Mouse (Mus musculus) thymus, postnatal 0 days (tissue): ENCODE results near the gene Opcml. TPM values are rescaled to one million over a fixed set of nuclear protein-coding genes. Genes with fewer than 3 reads are reported as not detected.

Source experiments
- DNase-seq: peaks from one replicate; pipeline ENCODE4 v3.0.0-alpha.2; 2015; ENCODE audit warnings: low spot score
- polyA plus RNA-seq: library from polyadenylated mRNA; unstranded; fragments of >200 nt; fragmentation: Nextera tagmentation; extraction: Ambion mirVana; gene quantifications from 2 replicates; pipeline ENCODE4 v1.2.1, GENCODE M21; 2015

Opcml gene
- polyA plus RNA-seq, 1 experiment from 2014 or later: 10.8 TPM

DNA sequence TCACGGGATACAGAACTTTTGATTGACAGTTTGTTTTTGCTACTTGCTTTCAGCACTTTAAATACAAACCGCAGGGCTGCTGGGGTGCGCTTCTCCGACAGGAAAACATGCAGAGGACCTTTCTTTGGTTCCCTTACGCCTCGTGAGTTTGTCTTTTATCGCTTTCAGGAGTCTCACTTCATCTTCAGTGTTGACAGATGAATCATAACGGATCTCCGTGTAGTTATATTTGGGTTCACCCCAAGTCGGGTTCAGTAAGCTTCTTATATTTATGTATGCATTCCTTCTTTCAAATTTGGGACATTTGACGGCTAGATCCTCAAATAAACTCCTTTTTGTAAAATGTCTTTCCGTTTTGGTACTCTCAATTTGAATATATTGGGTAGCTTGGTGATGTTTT, 632.8 kb downstream of the Opcml start:
- no peak for DNase-seq

DNA sequence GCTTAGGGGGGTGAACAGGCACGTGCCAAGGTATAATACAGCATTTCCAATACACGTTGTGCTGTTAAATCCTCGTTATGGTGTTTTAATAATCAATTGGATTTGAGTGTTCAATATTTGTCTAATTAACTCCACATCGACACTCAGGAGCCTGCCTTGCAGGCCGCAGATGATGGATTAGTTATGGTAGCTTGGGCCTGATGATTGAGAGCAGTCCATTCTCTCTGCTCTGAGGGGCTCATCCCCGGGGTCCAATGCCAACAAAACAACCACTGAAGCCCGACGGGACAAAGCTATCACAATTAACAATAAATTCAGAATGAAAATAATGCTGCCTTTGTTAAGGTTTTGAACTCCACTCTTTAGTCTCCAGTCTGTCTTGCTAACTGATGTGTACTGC, 641.6 kb downstream of the Opcml start:
- DNase-seq: no peak

GRCm38 (mm10) chr9:28438752-28439151, 648.2 kb downstream of the Opcml start:
- no peak for DNase-seq

DNA sequence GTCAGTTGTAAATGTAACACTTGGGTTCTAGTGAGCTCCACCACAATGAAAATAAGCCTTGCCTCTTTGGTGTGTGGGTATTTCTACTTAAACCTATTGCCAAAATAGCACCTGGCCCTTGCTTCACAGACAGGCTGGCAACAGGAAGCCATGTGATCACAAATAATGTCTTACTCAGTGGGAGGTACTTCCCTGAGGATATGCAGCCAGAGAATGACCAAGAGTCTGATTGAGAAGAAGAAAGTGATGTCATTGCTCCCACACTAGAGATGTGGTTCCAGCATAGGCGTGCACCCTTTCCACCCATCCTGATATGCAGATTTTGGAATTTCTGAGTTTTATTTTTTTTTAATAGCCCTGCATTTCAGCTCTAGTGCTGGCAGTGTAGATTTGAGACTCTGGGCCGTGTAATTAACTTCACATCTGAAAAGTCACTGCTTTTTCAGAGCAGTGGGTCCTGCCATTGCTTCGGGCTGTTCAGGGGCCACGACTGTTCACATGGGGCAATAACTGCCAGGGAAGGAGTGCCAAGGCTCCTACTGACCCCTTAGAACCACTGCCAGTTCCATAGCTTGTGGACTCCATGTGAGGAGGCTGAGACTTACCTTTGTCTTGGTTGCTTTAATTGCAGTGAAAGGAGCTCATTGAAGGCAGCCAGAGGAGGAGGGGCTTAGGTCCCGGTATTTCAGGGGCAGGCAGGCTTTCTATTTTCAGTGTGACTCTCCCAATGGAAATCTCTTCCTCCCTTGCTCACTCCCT, 649.0 kb downstream of the Opcml start:
- no peak for DNase-seq

DNA sequence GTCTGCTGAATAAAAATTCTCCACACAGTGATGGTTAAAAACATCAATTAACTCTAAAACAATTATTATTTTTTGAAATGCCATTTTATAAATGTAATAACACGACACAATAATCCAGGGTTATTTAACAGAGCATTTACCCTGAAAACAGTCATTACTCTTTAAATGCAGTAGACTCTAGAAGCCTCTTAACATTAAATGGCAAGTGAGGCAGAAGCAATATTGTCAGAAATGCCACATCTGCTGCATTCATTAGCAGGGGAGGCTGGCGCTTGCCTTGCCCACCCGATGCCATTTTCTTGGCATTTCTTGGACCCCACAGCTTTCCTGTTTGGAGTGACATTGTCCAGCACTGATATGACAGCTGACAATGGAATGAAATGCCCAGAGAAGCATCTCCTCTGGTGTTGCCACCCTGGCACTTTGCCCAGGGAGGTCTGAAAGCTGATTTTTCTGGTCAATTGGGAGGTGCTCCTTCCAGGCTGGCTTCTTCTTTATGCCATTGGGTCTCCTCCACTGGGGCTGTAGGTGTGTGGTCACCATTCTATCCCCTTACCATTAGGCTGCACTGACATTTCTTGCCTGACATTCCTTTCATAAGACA, 649.7 kb downstream of the Opcml start:
- DNase-seq: no peak

GRCm38 (mm10) chr9:28444485-28444884, 653.9 kb downstream of the Opcml start:
- DNase-seq: no peak

GRCm38 (mm10) chr9:28444972-28445371, 654.4 kb downstream of the Opcml start:
- DNase-seq: no peak

GRCm38 (mm10) chr9:28445863-28446262, 655.3 kb downstream of the Opcml start:
- no peak for DNase-seq

DNA sequence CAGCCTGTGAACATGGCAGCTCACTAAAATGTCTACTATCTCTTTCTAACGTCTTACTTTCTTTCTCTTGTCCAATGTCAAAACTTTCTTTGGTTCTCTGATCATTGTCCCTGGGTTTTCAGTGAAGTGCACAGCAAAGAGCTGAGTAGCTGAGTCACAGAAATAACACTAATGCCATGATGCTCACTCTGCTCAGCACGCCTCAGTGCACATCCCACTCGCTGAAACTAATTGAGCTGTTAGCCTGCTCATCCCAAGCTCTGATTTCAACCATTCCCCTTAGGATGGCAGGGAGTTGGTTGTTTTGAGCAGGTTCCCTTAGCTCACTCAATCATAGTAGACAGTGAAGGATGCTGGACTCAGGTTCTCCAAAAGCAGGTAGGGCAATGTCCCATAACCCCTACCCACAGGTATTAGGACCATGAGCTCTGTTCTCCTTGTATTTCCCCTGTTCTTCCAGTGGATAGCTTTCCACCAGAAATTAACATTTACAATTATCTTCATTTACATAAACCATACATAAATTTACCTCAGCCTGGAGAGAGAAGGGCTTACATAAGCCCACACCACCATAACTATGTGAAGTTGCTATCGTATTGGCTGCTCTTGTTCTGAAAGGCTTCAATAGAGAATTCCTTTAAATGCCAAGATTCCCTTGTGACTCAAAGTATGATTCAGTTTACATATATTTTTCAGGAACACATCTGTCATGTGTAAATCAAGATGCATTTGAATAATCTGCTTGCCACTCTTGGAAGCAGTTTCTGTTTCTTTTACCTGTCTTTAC, 655.9 kb downstream of the Opcml start:
- no peak for DNase-seq

- no peak for DNase-seq
Measured at GRCm38 (mm10) chr9:28452509-28452908, 661.9 kb downstream of the Opcml start.

GRCm38 (mm10) chr9:28453062-28453461, 662.5 kb downstream of the Opcml start:
- no peak for DNase-seq

GRCm38 (mm10) chr9:28457982-28458770, 667.6 kb downstream of the Opcml start:
- DNase-seq: no peak

GRCm38 (mm10) chr9:28463622-28464021, 673.0 kb downstream of the Opcml start:
- DNase-seq: no peak

DNA sequence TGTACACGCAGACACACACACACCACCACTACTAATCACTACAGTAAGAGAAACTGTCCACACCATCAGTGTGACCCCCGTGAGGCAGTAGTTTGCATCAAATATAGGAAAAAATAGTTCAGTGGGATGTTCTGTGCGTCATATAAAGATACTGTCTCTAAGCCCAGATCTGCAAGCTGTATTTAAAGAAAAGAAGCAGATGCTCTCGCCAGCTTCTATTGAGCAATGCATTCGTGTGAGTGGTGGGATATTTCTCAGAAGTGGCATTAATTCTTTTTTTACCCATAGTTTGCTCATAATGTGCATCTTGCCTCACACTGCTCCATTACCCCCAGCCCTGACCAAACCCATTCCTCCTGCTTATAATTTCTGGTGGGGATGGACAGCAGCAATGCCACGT, 678.8 kb downstream of the Opcml start:
- no peak for DNase-seq

- no peak for DNase-seq
Measured at GRCm38 (mm10) chr9:28471501-28471900, 680.9 kb downstream of the Opcml start.

DNA sequence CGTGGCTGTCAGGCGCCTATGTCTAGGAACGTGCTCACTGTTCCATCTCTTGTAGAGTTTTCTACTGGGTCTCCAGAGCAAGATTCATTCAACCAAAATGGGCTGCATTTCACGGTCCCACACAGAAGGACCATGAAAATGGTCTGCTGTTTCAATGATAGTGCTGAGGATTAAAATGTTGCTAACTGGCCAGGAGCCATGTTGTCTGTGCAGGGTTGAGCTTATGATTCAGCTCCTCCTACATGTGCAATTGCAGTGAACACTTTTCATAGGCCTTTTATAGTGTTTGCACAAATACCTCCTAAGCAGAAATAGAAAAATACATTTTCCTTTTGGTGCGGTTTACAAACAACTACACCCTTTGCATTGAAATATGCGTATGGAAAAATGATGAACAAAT, 684.0 kb downstream of the Opcml start:
- DNase-seq: no peak

DNA sequence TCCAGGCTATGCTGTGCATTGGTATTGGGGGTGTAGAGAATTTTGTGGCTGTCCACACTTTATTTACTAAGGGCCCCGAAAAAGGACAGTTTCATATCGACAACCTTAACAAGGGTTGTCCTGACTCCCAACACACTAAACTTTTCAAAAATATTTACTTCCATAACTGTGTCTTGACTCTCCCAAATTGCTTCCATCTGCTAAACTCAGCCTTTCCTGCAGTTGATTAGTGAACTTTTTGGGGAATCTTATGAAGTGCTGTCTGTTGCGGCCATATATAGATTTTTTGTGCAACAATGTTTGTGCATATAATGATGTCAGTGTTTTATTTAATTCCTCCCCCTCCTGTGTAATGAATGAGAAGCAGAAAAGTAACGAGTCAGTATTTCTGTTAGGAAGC, 690.7 kb downstream of the Opcml start:
- no peak for DNase-seq

DNA sequence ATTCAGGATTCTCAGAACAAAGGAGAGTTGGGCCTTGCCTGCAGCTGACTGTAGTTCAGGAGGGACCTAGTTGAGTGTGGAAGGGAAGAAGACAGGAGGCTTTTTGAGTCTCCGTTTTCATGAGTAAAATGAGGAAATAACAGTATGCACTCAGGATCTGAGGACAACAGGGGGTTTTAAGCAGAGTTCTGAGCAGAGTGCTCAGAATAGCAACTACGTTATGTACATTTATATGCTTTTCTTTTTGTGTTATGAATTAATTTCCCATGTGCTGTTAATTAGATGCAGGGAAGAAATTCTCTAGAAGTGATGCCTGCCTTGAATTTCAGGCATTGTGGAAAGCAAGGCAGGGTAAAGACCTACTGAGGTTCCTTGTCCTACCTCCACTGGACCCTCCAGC, 697.9 kb downstream of the Opcml start:
- DNase-seq: no peak

GRCm38 (mm10) chr9:28489828-28490227, 699.3 kb downstream of the Opcml start:
- no peak for DNase-seq

DNA sequence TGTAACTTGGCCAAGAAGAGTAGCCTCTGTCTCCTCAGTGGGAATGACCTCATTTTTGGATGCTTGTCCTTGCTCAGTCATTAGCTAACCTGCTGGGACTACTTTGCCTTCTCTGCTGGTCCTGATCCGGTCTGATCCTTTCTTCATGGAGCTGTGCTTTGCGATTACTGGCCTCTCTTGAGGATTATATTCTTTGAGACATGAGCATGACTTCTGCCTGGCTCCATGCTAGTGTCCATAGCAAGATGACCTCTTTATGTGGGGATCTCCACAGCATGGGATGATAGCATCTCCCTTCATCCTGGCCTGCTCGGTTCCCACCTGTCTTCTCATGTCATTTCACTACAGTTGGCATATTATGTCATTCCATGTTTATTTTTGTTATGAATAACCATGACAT, 699.8 kb downstream of the Opcml start:
- DNase-seq: no peak
